Mouse (Mus musculus) left cerebral cortex, adult 11 months (tissue): ENCODE measurements around the gene Clip2.
A peak's percentile ranks its signal among the peaks of the same experiment; 100 is the strongest.

Experiments used
- DNase-seq: peaks from one replicate; pipeline ENCODE4 v3.0.0; 2022; ENCODE audit warnings: low spot score

Clip2 gene

DNA sequence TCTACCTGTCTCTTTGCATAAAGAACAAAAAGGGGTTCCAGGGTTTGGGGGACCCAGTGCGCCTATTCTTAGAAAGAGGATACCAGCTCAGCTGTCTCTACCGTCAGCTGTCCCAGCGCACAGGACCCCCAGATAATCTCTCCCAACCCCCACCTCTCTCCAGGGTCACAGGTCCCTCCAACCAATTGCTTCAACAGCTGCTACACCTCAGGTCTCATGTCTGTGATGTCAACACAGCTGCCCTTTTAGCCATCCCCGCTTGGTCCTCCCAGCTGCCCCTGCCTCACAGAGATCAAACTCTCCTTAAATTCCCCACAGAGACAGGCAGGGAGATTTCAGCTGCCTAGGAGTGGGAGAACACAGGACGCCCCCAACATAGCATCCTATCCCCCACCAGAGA, 28.5 kb downstream of the Clip2 start:
- no peak for DNase-seq

DNA sequence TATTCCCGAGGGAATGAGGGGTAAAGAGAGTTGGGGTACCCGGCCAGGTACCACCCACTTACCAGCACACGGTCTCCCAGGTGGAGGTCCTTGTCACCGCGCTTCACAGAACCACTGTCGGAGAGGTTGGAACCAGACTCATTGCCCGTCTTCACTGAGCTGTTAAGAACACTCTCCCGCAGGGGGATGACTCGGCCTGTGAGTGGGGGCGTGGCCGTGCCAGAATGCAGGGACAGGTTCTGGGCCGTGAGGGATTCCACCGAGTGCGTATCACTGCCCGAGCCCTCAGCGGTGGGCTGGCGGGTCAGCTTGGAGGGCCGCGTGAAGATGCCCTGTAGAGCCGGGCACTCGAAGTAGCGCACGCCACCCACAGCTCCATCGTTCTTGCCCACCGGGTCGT, 29.7 kb downstream of the Clip2 start:
- no peak for DNase-seq

DNA sequence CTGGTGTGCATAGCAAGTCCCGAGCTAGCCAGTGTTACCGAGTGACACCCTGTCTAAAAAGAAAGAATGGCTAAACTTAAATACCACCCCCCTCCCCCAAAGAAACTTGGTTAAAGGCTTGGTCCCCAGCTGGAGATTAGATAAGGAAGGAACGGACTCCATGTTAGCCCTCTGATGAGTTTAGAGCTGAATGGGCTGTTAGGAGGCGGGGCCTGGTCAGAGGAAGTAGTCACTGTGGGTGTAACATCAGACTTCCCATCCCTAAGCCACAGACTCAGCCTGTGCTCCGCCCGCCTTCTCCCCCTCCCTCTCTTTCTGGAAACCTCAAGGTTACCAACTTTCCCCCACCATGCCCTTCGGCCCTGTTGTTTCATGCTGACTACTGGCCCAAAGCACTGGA, 30.4 kb downstream of the Clip2 start:
- DNase-seq: no peak

DNA sequence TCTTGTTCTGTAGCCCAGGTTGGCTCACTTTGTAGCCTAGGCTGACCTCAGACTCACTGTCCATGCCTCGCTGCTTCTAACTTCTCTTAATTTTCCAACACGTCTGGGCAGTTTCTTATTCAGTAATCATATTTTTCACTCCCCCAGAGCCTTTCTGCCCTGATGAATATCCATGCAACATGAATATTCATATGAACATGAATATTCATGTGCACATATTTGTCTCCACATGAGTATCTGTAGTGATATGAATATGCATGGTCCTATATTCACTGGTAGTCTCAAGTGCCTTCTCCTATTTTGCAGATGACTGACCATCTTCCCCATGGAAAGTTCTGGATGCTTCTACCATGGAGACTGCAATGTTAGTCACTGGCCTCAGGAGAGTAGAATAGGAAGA, 31.1 kb downstream of the Clip2 start:
- no peak for DNase-seq

DNA sequence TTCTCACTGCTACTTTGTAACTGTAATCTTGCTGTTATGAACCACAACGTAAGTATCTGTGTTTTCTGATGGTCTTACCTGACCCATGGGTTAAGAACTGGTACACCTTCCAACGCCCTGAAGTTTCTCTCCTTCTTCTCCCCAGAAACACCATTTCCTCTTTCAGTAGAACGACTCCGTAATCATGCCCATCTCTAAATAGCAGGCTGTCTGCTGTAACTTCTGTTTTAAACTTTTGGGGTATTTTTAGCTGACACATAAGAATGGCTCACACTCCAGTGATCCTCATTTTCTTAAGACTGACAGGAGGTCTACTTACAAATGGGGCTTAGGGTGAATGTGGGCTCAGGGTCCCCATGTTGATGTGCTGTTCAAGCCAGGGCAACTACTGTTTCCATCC, 32.1 kb downstream of the Clip2 start:
- DNase-seq: no peak

DNA sequence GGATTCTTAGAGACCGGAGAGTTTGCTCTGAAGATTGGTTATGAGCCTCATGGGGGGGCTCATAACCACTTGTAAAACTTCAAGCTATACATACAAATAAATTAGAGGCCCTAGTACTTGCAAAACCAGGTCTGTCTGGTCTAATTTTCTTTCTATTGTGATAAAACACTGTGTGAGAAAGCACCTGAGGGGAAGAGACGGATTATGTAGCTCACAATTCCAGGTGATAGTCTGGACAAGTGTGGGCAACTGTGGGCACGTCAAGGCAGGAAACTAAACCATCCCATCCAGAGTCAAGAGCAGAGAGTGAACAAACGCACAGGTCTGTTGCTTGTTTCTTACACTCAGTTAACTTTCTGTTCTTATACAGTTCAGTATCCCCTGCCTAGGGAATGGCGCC, 32.8 kb downstream of the Clip2 start:
- DNase-seq: no peak

DNA sequence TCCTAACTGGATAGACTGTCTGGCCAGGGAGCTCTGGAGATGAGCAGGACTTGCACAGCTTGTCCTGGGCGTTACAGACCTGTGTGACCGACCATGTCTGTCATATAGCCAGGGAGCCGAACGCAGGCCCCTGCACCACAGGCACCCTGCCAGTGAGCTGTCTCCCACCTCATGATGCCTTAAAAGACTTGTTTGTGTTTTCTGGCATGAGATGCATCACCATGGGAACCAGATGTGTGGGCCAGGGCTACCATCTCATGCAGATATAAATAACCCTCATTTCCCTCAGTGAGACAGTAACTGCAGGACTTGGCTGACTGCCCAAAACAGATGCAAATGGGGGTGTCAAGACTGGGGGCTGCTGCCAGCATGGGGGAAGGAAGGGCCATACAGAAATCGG, 40.1 kb downstream of the Clip2 start:
- DNase-seq: peak; percentile 62

DNA sequence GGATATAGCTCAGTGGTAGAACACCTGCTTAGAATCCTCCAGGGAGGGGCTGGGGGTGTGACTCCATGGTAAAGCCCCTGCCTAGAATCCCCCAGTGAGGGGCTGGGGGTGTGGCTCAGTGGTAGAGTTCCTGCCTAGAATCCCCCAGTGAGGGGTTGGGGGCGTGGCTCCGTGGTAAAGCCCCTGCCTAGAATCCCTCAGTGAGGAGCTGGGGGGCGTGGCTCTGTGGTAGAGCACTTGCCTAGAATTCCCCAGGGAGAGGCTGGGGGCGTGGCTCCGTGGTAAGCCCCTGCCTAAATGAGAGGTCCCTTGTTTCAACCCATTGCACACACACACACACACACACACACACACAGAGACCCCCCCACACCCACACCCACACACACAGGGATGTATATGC, 42.0 kb downstream of the Clip2 start:
- DNase-seq: no peak

DNA sequence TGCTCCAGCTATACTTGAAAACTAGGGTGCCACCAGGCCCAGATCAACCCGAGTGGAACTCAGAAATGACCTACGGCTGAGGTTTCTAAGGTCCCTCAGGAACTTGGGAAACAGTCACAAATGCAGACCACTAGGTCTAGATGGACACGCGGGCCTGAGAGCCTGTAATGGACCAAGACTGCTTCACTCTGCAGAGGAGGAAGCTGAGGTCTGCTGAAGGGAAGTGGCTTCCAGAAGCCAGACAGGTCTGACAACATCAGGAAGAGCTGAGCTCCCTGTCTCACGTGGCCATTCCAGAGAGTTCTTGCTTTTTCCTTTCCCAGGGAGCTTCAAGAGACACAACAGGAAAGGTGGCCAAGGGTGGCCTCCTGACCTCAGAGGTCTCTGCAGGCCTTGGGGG, 43.3 kb downstream of the Clip2 start:
- DNase-seq: no peak

DNA sequence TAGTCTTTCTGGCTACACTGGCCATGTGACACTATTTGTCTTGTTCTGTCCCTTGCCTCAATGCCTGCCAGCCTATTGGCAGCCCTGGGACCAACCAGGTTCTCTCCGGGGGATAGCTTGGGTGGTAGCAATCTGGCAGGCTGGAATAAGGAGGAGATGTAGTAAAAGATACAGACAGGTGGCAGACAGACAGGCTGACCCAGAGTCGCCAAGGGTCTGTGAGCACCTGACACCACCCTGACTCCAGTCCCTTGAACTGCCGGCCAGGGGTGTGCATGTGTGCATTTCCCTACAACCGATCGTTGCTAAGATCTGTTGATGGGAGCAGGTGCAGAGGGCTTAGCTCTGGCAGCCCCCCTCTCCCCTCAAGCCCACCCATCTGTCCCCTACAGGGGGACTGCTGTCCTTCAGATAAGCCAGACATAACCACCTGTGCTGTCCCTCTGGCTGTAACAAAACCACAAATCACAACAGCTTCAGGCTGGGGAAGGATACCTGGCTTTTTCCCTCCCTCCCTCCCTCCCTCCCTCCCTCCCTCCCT, 44.3 kb downstream of the Clip2 start:
- no peak for DNase-seq

DNA sequence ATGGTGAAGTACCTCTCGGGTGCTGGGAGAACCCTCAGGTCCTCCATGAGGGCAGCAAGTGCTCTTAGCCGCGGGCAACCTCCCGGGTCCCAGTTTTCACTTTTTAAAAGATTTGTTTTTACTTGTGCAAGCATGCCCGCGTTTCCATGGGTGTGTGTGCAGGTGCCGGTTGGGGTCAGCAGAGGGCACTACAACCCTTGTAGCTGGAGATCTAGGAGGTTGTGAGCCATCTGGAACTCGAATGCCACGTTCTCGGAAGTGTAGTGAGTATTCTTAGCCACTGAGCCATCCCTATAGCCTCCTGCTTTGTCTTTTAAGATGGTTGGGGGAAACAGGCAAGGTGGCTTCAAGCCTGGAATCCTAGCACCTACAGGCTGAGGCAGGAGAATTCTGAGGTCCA, 44.9 kb downstream of the Clip2 start:
- peak; percentile 79 for DNase-seq

DNA sequence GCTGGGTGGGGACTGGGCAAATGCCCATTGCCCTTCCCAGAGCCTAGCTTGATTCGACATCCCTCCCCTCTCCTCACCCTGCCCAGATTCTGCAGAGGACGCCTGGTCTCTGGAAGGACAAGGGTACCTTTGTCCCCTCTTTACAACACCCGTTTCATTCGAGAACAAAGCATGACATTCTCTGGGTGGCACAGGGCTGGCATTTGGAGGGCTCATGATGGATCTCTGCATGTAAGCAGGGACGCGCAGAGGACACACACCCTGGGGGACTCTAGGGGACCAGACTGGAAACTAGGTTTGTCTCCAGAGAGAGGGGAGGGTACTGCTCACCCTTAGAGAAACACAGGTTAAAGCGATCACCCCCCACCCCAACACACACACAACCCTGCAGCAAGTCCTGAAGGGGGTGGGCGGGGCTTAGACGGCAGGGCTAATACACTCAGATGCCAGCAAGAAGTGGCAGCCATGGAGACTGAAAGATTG, 46.4 kb downstream of the Clip2 start:
- DNase-seq: peak; percentile 67

DNA sequence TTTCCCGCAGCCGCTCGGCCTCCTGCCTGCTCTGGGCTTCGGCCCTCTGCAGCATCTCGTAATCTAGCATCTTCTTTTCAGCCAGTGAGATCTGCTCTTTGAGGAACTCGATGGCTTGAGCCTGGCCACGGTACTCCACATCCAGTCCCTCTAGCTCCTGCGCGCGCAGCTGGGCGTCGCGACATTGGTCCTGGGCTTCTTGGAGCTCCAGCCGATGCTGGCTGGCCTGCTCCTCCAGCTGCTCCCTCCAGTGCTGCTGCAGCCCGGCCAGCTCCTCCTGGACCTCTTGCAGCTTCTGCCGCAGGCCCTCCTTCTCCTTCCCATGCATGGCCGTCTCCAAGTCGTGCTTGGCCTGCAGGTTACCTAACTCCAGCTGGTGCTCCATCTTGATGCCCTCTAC, 49.6 kb downstream of the Clip2 start:
- no peak for DNase-seq

DNA sequence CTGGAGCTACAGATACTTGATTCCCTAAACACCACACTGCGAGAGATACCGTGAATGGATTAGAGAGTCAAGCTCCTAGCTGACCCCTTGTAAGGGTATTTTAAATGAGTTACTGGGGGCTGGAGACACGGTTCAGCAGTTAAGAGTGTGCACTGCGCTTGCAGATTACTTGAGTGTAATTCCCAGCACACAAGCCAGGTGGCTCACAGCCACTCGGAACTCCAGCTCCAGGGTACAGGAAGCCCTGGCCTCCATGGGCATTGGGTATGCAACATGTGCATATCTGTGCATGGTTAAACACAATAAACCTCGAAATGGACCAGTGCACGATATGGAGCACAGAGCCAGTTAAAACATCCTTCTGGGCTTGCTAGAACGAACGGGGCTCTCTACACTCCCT, 50.8 kb downstream of the Clip2 start:
- DNase-seq: no peak

DNA sequence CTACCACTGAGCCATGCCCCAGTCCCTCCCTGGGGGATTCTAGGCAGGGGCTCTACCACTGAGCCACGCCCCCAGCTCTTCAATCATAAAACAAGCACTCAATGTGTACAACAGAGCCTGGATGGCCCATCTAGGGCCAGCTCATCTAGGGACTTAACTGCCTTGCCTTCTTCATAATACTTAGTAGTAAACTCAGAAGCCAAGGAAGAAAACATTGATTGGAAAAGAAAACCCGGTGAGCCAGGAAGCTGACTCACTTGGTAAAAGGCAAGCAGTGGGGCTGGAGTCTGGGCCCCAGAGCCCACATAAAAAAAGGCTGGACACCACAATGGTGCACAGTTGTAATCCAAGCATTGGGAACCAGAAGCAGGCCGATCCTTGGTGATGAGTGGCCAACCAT, 51.6 kb downstream of the Clip2 start:
- no peak for DNase-seq

DNA sequence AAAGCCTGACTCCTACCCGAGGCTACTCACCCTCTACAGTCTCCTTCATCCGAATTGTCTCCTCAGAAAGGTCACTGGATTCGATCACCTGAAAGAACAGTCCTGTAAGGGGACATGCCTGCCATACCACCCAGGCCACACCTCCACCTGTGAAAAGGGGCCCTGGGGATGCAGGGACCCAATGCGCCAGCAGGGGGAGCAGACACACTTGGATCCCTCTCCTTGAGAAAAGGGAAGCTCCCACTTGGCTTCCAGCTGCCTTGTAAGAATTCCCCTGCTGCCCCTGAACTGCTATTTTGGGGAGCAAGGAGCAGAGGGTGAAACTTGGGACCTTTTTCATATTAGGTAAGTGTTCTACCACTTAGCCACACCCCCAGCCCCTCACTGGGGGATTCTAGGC, 52.2 kb downstream of the Clip2 start:
- no peak for DNase-seq

DNA sequence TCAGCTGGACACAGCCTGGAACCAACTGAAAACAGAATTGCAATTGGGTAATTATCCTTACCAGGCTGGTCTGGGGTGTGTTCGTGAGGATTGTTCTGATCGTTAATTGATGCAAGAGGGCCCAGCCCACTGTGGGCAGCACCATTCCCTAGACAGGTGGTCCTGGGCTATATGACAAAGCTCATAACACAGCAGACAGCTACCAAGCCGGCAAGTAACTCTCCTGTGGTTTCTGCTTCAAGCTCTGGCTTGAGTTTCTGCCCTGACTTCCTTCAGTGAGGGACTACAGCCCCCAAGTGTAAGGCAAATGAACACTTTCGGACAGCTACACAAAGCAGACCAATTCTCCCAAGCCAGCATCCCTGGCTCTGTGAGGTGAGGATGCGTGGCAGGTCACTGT, 55.2 kb downstream of the Clip2 start:
- no peak for DNase-seq

DNA sequence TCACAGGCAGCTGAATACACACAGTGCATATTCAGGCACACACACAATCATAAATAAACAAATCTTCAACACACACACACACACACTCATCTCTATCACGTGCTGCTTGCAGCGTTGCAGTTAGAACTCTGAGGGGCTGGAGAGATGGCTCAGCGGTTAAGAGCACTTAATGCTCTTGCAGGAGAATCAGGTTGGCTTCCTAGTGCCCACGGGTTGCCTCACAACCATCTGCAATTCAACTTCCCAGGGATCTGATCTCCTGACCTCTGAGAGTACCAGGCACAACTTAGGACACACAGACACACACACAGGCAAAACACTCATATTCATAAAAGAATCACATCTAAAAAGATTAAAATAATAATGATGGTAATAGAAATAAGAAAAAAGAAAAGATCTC, 56.4 kb downstream of the Clip2 start:
- no peak for DNase-seq

DNA sequence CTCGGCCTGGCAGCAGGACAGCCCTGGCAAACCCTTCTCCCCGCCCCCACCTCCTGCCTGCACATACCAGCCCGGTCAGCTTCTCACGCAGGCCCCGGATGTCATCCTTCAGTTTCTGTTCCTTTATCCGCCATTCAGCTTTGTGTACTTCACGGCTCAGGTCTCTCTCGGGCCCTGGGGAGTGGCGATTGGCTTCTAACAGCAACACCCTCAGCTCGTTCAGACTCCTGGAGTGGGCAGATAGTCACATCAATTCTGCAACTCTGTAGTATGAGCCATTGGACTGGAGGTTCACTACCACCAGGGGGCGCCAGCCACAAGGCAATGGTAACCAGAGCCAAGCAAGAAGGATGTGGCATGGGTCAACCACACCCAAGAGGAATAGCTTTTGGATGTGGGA, 58.1 kb downstream of the Clip2 start:
- DNase-seq: peak; percentile 88

DNA sequence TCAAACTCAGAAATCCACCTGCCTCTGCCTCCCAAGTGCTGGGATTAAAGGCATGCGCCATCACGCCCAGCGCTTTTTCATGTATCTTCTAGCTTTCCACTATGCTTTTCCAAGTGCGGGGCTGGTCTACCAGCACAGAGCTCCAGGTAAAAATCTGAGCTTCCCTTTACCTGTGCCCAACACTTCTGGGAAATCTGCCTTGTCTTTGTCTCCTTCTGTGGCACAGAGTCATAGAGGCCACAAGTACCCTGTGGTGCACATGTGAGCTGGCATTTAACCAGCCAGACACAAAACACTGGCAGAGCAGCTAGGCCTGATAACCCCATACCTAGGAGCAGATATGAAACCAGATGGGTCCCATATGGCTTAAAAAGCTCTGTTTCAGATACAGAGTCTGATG, 59.3 kb downstream of the Clip2 start:
- DNase-seq: no peak

DNA sequence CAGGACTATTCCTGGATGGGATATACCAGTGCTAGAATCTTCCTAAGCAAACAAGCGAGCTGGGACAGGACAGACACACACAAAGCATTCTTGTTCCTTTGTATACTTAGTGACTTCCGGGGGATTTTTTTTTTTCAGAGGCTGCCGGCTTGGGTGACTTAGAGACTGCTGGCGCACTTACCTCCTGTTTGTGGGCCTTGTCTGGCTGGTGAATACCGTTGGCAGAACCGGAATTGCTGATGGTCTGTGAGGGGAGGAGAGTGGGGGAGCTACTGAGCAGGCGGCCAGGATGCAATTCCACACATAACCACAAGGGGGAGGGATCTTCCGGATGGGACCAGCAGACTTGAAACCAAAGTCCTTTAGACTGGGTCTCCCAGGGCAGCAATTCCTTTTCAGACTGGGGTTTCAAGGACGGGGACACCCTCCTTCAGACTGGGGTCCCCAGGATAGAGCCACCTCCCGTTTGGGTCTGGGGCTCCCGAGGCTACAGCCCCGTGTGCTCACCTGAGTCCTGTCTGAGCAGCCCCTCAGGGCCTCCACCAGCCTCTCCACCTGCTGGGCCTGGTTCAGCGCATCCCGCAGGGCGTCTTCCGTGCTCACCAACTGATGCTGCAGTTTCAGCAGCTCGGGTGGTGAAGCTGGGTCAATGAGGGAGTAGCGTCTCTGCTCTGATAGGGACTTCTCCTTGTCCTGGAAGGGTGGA, 60.4 kb downstream of the Clip2 start:
- peak; percentile 77 for DNase-seq

DNA sequence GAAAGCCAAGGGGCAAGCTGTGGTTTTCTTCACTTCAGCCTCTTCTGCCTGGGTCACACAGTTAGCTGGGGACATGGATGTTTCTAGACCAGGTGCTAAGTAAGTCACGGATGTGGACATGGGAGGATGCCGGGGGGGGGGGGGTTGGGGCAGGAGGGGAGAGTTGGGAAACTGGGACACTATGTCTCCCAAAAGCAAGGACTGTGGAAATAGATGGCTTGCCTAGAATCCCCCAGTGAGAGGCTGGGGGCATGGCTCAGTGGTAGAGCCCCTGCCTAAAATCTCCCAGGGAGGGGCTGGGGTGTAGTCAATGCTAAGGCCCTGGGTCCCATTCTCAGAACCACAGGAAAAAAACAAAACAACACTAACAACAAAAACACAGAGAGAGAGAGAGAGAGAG, 61.0 kb downstream of the Clip2 start:
- no peak for DNase-seq

DNA sequence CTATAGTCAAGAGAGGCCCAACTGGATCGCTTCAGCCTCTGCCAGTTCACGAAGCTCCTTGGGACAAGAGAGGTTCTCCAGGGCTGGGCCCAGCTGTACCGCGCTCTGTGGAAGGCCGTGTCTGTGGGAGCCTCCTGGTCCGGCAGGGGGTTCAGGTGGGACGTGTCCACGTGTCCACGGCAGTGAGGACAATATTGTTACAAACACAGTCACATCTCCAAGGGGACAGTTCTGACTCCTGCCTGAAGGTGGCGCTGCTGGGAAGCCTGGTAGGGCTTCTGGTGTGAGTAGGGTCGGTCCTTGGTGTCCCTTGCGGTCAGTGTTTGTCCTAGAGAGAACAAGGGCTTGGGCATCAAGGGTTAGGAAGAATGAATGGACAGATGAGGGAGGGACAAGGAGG, 61.8 kb downstream of the Clip2 start:
- DNase-seq: no peak

DNA sequence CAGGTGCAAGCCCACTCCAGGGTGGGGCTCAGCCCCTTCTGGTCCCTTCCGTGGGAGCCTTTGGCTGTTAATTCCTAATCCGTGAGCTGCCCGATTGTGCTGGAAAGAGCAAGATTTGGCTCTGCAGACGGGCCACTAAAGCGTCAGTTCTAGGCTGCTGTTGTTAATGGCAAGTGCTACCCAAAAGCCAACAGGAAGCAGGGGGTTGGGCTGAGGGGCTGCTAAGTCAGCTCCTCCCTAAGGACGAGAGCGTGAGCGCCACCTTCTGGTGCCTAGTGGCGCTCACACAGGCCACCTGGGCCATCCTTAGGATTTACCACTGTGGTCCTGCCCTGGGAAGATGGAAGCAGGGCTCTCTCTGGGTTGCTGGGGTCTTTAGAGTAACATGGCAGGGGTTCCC, 62.7 kb downstream of the Clip2 start:
- DNase-seq: no peak
